Mouse (Mus musculus): ENCODE results near the gene Taok3. TPM values are rescaled to one million over a fixed set of nuclear protein-coding genes. Genes with fewer than 3 reads are reported as not detected.

Taok3 gene
- total and polyA plus RNA-seq, 3 experiments, result 32.1 to 79.2 TPM; not detected in 1

- Histone ChIP-seq H3K4me3 (ENCODE audit: control insufficient read depth in 1 of 2, insufficient read depth in 1 of 2, low read depth in 2 of 2, low read length in 2 of 2) (no peak overlapping the region), H3K4me1 (ENCODE audit: control insufficient read depth in 1 of 2, insufficient read depth in 2 of 2, low read length in 2 of 2) (no peaks in the 10 kb centered on the region), H3K27ac (ENCODE audit: control insufficient read depth, low read depth, low read length) (no peak overlapping the region), H3K9me3 (replicated peaks; ENCODE audit: insufficient read depth, low read length) (no peaks in the 10 kb centered on the region), H3K36me3 (ENCODE audit: control insufficient read depth in 1 of 2, insufficient read depth in 2 of 2, low read length in 2 of 2) (peaks cover 0 to 23% of the 10 kb centered on the region in 2 experiments; a peak in 2 of 4 replicates), H3K9ac (ENCODE audit: control insufficient read depth, low read depth, low read length, poor library complexity, severe bottlenecking) (no peak overlapping the region), H3K79me2 (ENCODE audit: control insufficient read depth, insufficient read depth, low read length, poor library complexity) (peaks cover 18% of the 10 kb centered on the region), H3K27me3 (ENCODE audit: control insufficient read depth in 1 of 2, insufficient read depth in 2 of 2, low read length in 2 of 2) (no peaks in the 10 kb centered on the region)
- DNase-seq (ENCODE audit: low read depth, low spot score), result no peak
- TF ChIP-seq HCFC1 (IDR thresholded peaks at IDR 0.05; ENCODE audit: low read depth, low read length), result no peak
- TF ChIP-seq CHD1 (IDR thresholded peaks at IDR 0.05; ENCODE audit: low read depth, low read length), result no peak
- no peak for TF ChIP-seq ZNF384 (IDR thresholded peaks at IDR 0.05; ENCODE audit: low read depth, low read length)
- no peak for TF ChIP-seq BHLHE40 (IDR thresholded peaks at IDR 0.05; ENCODE audit: borderline replicate concordance, low read depth, low read length)
- no peak for TF ChIP-seq MAX (IDR thresholded peaks at IDR 0.05; ENCODE audit: low read length)
- TF ChIP-seq RAD21 (IDR thresholded peaks at IDR 0.05; ENCODE audit: low read depth, low read length), result no peak
- no peak for TF ChIP-seq ZKSCAN1 (IDR thresholded peaks at IDR 0.05; ENCODE audit: low read depth, low read length)
- TF ChIP-seq RCOR1 (IDR thresholded peaks at IDR 0.05; ENCODE audit: low read depth, low read length), result no peak
- TF ChIP-seq MYB (IDR thresholded peaks at IDR 0.05; ENCODE audit: low read depth, low read length), result no peak
- no peak for TF ChIP-seq JUND (IDR thresholded peaks at IDR 0.05; ENCODE audit: low read depth, low read length)
- TF ChIP-seq GATA1 (IDR thresholded peaks at IDR 0.05; ENCODE audit: low read depth, low read length), result no peak
- no peak for TF ChIP-seq TCF12 (IDR thresholded peaks at IDR 0.05; ENCODE audit: low read depth, low read length)
- TF ChIP-seq TBP (IDR thresholded peaks at IDR 0.05; ENCODE audit: low read depth, low read length), result no peak
- TF ChIP-seq CTCF (IDR thresholded peaks at IDR 0.05 in 2 of 3, conservative IDR thresholded peaks at IDR 0.05 in 1 of 3; ENCODE audit: control insufficient read depth in 1 of 3, insufficient read depth in 1 of 3, low read depth in 2 of 3, low read length in 3 of 3, poor library complexity in 1 of 3, severe bottlenecking in 1 of 3), result no peak
- TF ChIP-seq POLR2A (IDR thresholded peaks at IDR 0.05; ENCODE audit: control insufficient read depth in 1 of 2, insufficient read depth in 1 of 2, low read depth in 1 of 2, low read length in 2 of 2, poor library complexity in 1 of 2), result no peak
- no peak for TF ChIP-seq ETS1 (IDR thresholded peaks at IDR 0.05; ENCODE audit: low read depth, low read length)
- TF ChIP-seq USF2 (IDR thresholded peaks at IDR 0.05; ENCODE audit: borderline replicate concordance in 1 of 2, insufficient read depth in 1 of 2, low read depth in 1 of 2, low read length in 2 of 2), result no peak
- no peak for TF ChIP-seq MAZ (IDR thresholded peaks at IDR 0.05; ENCODE audit: low read depth, low read length)
Measured at GRCm38 (mm10) chr5:117178486-117178885, 58.6 kb downstream of the Taok3 start.

GRCm38 (mm10) chr5:117181921-117182320 is 62.0 kb downstream of the Taok3 start:
- DNase-seq (ENCODE audit: low read depth, low spot score), result no peak
- TF ChIP-seq MAX (IDR thresholded peaks at IDR 0.05; ENCODE audit: low read length) (no peak), CHD1 (IDR thresholded peaks at IDR 0.05; ENCODE audit: low read depth, low read length) (no peak), JUND (IDR thresholded peaks at IDR 0.05; ENCODE audit: low read depth, low read length) (no peak)
- Histone ChIP-seq H3K4me3 (ENCODE audit: control insufficient read depth in 1 of 2, insufficient read depth in 1 of 2, low read depth in 2 of 2, low read length in 2 of 2) (no peak overlapping the region), H3K9me3 (replicated peaks; ENCODE audit: insufficient read depth, low read length) (no peaks in the 10 kb centered on the region), H3K36me3 (ENCODE audit: control insufficient read depth in 1 of 2, insufficient read depth in 2 of 2, low read length in 2 of 2) (peaks cover 0 to 34% of the 10 kb centered on the region in 2 experiments; a peak in 2 of 4 replicates), H3K9ac (ENCODE audit: control insufficient read depth, low read depth, low read length, poor library complexity, severe bottlenecking) (no peak overlapping the region), H3K27ac (ENCODE audit: control insufficient read depth, low read depth, low read length) (no peak overlapping the region), H3K4me1 (ENCODE audit: control insufficient read depth in 1 of 2, insufficient read depth in 2 of 2, low read length in 2 of 2) (no peaks in the 10 kb centered on the region), H3K79me2 (ENCODE audit: control insufficient read depth, insufficient read depth, low read length, poor library complexity) (peaks cover 9% of the 10 kb centered on the region), H3K27me3 (ENCODE audit: control insufficient read depth in 1 of 2, insufficient read depth in 2 of 2, low read length in 2 of 2) (no peaks in the 10 kb centered on the region)
